Mouse (Mus musculus) stomach, embryonic 14.5 days (tissue): ENCODE data around the gene Cars. TPM values are rescaled to one million over a fixed set of nuclear protein-coding genes. Genes with fewer than 3 reads are reported as not detected.
"Not testable (repeated sequence)": the region's sequence is repeated elsewhere in the genome, so short reads cannot be mapped to it uniquely, and the experiment has no call there.

Experiments
- ATAC-seq: fragments of 200-750 bp; cut with Nextera tagmentation; 2 replicates; pipeline ENCODE4 v1.8.0; 2017; ENCODE audit warnings: low read depth, moderate TSS enrichment; ENCODE audit not compliant: insufficient number of reproducible peaks, insufficient read depth, low FRiP score
- H3K27ac ChIP-seq: fragments of 300-500 bp; sonication (generic); 2 replicates; pipeline ENCODE4 v1.5.1; 2014; ENCODE audit warnings: mild to moderate bottlenecking, low read length, moderate library complexity, mixed read lengths
- H3K27me3 ChIP-seq: fragments of 300-500 bp; sonication (generic); 2 replicates; pipeline ENCODE4 v1.6.1; 2014; ENCODE audit warnings: low read length, control low read depth, mixed read lengths; ENCODE audit not compliant: control insufficient read depth, insufficient read depth
- H3K36me3 ChIP-seq: fragments of 300-500 bp; sonication (generic); 2 replicates; pipeline ENCODE4 v1.6.1; 2014; ENCODE audit warnings: mild to moderate bottlenecking, control low read depth, low read length, moderate library complexity, mixed read lengths; ENCODE audit not compliant: control insufficient read depth, insufficient read depth
- H3K4me1 ChIP-seq: fragments of 300-500 bp; sonication (generic); 2 replicates; pipeline ENCODE4 v1.6.1; 2014; ENCODE audit warnings: low read length, control low read depth, mixed read lengths; ENCODE audit not compliant: control insufficient read depth, insufficient read depth
- H3K4me2 ChIP-seq: fragments of 300-500 bp; sonication (generic); replicated peaks from 2 replicates; pipeline ENCODE4 v1.6.1; 2014; ENCODE audit warnings: low read depth, low read length, control low read depth
- H3K4me3 ChIP-seq: fragments of 300-500 bp; sonication (generic); 2 replicates; pipeline ENCODE4 v1.5.1; 2014; ENCODE audit warnings: low read depth, low read length, control low read depth
- H3K9ac ChIP-seq: fragments of 300-500 bp; sonication (generic); replicated peaks from 2 replicates; pipeline ENCODE4 v1.6.1; 2014; ENCODE audit warnings: low read depth, mild to moderate bottlenecking, control low read depth, low read length, moderate library complexity, mixed read lengths
- H3K9me3 ChIP-seq: fragments of 300-500 bp; sonication (generic); 2 replicates; pipeline ENCODE4 v1.6.1; 2016; ENCODE audit warnings: low read depth, low read length, control low read depth; ENCODE audit not compliant: control insufficient read depth
- WGBS: fragments of 180-500 bp; shearing (Covaris S2); extraction: QIAGEN DNeasy Blood & Tissue Kit; methylation state at CpG from one replicate; pipeline ENCODE4 v1.1.7; 2014; 5-methylcytosine and 5-hydroxymethylcytosine counted together
- polyA plus RNA-seq: library from polyadenylated mRNA; unstranded; fragments of >200 nt; fragmentation: Nextera tagmentation; extraction: Ambion mirVana; gene quantifications from 2 replicates; pipeline ENCODE4 v1.2.1, GENCODE M21; 2014

Gene Cars
- polyA plus RNA-seq, 1 experiment from 2014 or later: 58.1 TPM

DNA sequence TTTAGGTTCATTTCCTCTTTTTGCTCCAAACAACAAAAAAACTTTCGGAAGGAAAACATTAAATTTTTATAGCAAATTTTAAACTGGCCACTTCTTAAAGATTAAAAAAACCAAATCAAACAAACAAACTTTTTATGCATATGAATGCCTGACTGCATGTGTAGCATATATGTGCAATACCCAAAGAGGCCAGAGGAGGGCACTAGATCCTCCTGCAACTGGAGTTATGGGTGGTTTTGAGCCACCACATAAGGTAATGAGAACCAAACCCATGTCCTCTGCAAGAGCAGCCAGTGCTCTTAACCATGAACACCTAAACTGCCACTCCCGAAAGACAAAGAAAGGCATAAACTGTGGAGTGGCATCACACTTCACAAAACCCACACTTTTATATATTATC, 55.5 kb downstream of the Cars start:
- 87% methylated on average over 2 of the region's 2 CpGs for WGBS
- no peak overlapping the region for H3K9ac ChIP-seq
- no peak overlapping the region for H3K27ac ChIP-seq

DNA sequence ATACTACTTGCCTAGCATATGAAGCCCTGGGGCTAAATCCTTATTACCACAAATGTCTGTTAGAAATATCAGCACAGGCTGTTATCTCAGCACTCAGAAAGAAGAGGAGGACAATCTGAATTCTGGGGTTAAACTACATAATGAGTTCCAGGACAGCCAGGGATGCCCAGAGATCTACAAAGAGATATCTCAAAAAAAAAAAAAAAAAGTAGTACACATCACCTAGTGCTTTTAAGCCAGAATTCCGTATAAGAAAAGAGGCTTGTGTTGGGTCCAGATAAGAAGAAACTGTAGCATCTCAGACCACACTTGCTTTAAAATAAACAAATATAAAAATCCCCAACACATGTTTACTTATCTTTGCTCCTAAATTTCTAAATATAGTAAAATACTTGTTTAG, 61.2 kb downstream of the Cars start:
- no peak for ATAC-seq
- H3K36me3 ChIP-seq: peaks cover 49% of the 10 kb centered on the region
- H3K4me3 ChIP-seq: no peak overlapping the region
- no peak overlapping the region for H3K4me2 ChIP-seq
- WGBS: 57% methylated on average over 1 of the region's 1 CpGs
- no peak overlapping the region for H3K9ac ChIP-seq
- H3K4me1 ChIP-seq: peaks cover 8% of the 10 kb centered on the region; the same call in 1 of the 2 replicates
- no peak overlapping the region for H3K27ac ChIP-seq
- H3K9me3 ChIP-seq: no peaks in the 10 kb centered on the region
- no peaks in the 10 kb centered on the region for H3K27me3 ChIP-seq

More for the DNA sequence above, 55.5 kb downstream of the Cars start:
- Histone ChIP-seq H3K27me3 (no peaks in the 10 kb centered on the region), H3K4me3 (no peak overlapping the region), H3K4me1 (peaks cover 18% of the 10 kb centered on the region; the same call in 1 of the 2 replicates), H3K4me2 (no peak overlapping the region), H3K9me3 (no peaks in the 10 kb centered on the region), H3K36me3 (peaks cover 13% of the 10 kb centered on the region)
- ATAC-seq: no peak

DNA sequence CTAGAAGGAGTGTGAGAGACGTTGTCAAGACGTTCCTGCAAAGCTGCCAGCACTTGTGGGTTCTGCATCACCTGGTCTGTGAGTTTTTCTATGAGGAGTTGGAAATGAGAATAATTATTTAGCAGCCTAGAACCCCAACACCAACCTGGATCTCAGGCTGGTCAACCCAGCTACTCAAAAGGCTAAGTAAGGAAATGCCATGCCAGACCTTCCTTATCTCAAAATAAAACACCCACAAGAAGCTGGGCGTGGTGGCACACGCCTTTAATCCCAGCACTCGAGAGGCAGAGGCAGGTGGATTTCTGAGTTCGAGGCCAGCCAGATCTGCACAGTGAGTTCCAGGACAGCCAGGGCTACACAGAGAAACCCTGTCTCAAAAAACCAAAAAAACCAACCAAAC, 61.7 kb downstream of the Cars start:
- 86% methylated on average over 6 of the region's 6 CpGs for WGBS
- not testable (repeated sequence) for ATAC-seq, H3K4me2 ChIP-seq, H3K27ac ChIP-seq, H3K4me1 ChIP-seq, H3K27me3 ChIP-seq, H3K4me3 ChIP-seq, H3K9ac ChIP-seq, H3K9me3 ChIP-seq
- H3K36me3 ChIP-seq: peaks cover 53% of the 10 kb centered on the region

DNA sequence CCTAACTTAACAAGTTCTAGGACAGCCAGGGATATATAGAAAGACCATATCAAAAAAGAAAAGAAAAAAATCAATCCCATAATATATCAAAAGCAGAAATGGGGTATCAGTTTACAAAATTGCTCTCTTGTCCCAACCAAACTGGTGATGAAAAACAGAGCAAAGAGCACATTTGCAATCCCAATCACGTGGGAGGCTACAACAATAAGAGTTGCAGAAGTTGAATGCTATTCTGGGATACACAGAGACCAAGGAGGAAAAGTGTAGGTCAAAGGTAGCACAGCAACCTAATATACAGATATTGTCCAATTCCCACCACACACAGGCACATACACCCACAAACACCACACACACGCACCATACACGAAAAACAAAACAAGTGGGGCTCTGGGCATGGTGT, 63.6 kb downstream of the Cars start:
- no peak overlapping the region for H3K9ac ChIP-seq
- WGBS: 97% methylated on average over 3 of the region's 3 CpGs
- peaks cover 69% of the 10 kb centered on the region for H3K36me3 ChIP-seq
- H3K9me3 ChIP-seq: no peaks in the 10 kb centered on the region
- no peak overlapping the region for H3K4me2 ChIP-seq
- H3K4me3 ChIP-seq: no peak overlapping the region
- H3K27ac ChIP-seq: no peak overlapping the region
- ATAC-seq: no peak
- no peaks in the 10 kb centered on the region for H3K4me1 ChIP-seq
- H3K27me3 ChIP-seq: no peaks in the 10 kb centered on the region

DNA sequence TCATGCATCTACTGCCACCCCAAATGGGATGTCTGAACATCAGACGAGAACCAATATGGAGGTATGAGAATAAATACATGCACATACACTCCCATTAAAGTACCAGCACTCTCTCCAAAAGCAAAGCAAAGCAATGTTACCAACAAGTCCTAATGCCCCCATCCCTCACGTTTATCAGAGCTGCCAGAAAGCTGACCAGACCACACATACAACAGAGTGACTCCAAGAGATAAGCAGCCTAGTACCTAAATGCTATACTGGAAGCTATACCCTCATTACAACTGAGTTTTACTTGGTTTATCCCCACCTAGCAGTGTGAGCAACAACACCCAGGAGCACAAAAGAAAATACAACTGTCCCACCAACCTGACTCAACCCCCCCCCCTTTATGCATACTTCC, 66.6 kb downstream of the Cars start:
- Histone ChIP-seq H3K36me3 (peaks cover 88% of the 10 kb centered on the region), H3K4me3 (no peak overlapping the region), H3K27me3 (no peaks in the 10 kb centered on the region), H3K4me2 (no peak overlapping the region), H3K9me3 (no peaks in the 10 kb centered on the region), H3K9ac (no peak overlapping the region), H3K4me1 (no peaks in the 10 kb centered on the region), H3K27ac (no peak overlapping the region)
- no peak for ATAC-seq
- WGBS: 77% methylated on average over 2 of the region's 2 CpGs

DNA sequence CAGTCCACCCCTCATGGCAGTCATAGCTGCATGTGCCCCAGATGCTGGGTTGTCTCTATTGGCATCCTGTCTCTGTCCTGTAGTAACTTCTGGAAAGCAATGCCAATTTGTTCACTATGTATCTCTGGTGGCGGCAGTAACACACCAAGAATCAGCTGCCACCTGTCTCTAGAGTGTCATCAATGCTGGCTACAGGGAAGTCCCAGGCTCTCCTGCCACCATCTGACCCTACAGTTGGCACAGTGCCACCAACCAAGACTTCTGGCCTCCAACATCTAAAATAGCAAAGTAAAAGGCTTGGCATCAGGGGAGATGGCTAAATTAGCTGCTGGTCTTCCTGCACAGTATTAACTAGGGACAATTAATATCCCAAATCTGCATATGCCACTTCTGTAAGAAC, 67.5 kb downstream of the Cars start:
- Histone ChIP-seq H3K27ac (no peak overlapping the region), H3K9me3 (no peaks in the 10 kb centered on the region), H3K4me3 (no peak overlapping the region), H3K4me2 (no peak overlapping the region), H3K4me1 (no peaks in the 10 kb centered on the region), H3K36me3 (peaks cover 89% of the 10 kb centered on the region), H3K27me3 (no peaks in the 10 kb centered on the region), H3K9ac (no peak overlapping the region)
- ATAC-seq: no peak
- 94% methylated on average over 1 of the region's 1 CpGs for WGBS

DNA sequence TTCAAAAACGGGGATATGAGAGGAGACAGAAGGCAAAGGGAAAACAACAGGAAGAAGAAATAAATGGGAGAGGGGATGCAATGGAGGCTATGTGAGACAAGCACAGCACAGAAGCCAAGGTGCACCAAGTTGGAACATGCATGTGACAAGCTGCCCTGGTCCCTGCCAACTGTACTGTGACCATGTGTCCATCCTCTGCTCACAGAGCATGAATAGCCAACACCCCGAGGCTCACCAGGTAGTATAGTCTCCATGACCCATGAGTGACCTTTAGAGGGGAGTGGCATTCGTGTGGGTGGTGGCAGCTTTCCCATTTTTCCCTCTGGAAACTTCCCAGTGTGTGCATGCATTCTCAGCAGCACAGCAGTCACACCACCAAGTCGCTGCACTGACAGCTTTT, 80.6 kb downstream of the Cars start:
- H3K9ac ChIP-seq: no peak overlapping the region
- H3K9me3 ChIP-seq: no peaks in the 10 kb centered on the region
- H3K27me3 ChIP-seq: no peaks in the 10 kb centered on the region
- H3K4me2 ChIP-seq: no peak overlapping the region
- H3K4me3 ChIP-seq: no peak overlapping the region
- WGBS: 82% methylated on average over 4 of the region's 4 CpGs
- no peaks in the 10 kb centered on the region for H3K4me1 ChIP-seq
- no peak for ATAC-seq
- H3K27ac ChIP-seq: no peak overlapping the region
- H3K36me3 ChIP-seq: peaks cover 91% of the 10 kb centered on the region

DNA sequence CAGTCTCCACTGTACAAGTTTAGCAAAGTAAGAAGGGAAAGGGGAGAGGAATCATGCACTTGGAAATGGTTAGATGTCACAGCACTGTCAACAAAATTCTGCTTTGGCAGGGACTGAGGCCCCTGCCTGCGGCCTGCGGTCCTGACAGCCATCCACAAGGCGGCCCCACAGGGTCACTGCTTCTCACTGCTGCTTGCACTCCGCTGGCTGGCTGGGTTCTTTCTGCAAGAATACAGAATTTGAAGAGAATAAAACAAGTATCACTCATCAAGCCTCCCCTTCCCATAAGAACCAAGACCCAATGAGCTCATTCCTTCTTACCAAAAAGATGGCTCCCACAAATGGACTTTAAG, 85.5 kb downstream of the Cars start:
- Histone ChIP-seq H3K4me3 (no peak overlapping the region), H3K9ac (no peak overlapping the region), H3K27ac (no peak overlapping the region), H3K4me1 (no peaks in the 10 kb centered on the region), H3K36me3 (peaks cover 65% of the 10 kb centered on the region), H3K27me3 (no peaks in the 10 kb centered on the region), H3K4me2 (no peak overlapping the region), H3K9me3 (no peaks in the 10 kb centered on the region)
- 93% methylated on average over 4 of the region's 4 CpGs for WGBS
- ATAC-seq: no peak

DNA sequence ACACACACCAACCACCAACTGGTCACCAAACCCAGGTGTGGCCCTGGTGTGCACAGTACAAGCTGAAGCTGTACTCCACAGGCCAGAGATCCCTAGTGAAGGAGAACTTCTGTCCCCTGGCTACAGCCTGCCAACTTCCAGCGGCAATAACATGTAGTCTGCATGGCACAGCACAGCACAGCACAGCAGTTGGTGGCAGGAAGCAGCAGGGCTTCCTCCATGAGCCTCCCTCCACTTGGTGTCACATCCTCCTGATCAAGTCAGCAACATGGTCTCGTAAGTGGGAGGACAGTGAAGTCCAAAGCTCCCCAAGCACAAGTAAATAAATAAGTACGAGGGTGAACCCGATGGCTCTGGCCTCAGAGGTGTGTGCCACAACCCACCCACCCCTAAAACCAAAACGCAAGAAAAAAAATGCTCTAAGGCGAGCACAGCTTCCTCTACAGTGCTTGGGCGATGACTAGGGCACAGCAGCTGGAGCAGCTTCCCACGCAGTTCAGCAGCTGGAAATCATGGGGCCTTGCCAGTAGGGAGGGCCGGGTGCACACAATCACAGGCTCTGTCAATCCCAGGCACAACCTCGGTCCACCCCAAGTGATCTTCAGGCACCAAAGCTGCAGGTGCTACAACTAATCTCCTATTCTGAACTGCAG, 86.0 kb downstream of the Cars start:
- Histone ChIP-seq H3K9me3 (no peaks in the 10 kb centered on the region), H3K4me3 (no peak overlapping the region), H3K9ac (no peak overlapping the region), H3K27me3 (no peaks in the 10 kb centered on the region), H3K4me1 (no peaks in the 10 kb centered on the region), H3K27ac (no peak overlapping the region), H3K36me3 (peaks cover 60% of the 10 kb centered on the region), H3K4me2 (no peak overlapping the region)
- 88% methylated on average over 10 of the region's 10 CpGs for WGBS
- ATAC-seq: no peak
